Mouse (Mus musculus): ENCODE measurements around the gene Vmn1r193.
"Not testable (repeated sequence)": the region's sequence is repeated elsewhere in the genome, so short reads cannot be mapped to it uniquely, and the experiment has no call there.

The Vmn1r193 gene

DNA sequence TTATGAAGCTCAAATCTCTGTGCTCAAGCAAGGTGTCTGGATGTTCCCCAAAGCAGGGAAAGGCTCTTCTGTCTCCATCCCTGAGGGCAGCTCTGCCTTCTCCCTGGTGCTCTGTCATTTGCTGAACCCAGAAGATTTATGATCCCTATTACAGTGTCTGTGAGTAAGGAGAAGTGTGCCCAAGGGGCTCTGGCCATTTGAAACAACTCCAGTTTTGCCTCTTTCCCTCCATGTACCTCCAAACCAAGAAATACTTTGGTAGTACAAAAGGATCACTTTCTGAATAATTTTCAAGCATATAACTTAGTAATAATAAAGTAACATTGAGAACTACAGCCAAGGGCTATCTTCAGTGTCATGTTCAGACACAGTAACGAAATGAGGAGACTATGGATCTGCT is at the start of gene Vmn1r193:
Gene Vmn1r193, minus strand, starts transcription at position 101 of the 400 bp plus-strand sequence.
- DNase-seq = not testable (repeated sequence)

DNA sequence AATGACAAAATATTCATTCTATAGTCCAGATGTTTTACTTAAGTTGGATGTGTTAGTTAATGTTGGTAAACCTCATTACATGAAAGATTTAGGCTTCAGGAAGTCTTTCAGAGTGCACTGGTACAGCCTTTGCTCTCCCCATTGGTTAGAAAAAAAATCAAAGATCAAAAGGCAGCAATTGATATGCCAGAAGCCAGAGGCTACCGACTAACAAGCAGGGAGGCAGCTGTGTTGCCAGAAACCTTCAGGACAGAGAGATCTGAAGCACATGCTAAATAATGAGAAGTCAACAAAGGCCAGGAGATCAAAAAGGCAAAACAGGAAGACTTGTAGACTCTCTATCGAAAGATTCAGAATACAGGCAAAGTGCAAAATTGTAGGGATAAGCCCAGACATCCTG is 48.8 kb upstream of the Vmn1r193 start:
- no peak for DNase-seq

DNA sequence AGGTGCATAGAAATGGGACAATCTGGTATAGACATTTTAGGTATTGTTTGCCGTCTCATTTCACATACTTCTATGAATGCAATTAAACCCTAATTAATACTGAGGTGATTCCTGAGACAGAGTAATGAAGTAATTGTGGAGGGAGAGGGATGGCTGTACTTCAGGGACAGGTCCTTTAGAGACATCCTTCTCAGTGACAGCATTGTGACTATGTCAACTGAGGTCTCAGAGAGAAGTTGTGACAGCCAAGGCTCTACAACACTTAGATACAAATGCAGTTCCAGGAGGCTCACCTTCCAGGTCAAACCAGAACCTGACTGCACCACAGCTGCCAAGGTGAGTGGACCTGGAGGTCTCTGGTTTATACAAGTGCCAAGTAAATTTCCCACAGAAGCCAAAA is 47.3 kb upstream of the Vmn1r193 start, which contains the start of gene Vmn1r195:
Gene Vmn1r195, plus strand, starts transcription at position 301 of the 400 bp plus-strand sequence.
- DNase-seq = not testable (repeated sequence)

DNA sequence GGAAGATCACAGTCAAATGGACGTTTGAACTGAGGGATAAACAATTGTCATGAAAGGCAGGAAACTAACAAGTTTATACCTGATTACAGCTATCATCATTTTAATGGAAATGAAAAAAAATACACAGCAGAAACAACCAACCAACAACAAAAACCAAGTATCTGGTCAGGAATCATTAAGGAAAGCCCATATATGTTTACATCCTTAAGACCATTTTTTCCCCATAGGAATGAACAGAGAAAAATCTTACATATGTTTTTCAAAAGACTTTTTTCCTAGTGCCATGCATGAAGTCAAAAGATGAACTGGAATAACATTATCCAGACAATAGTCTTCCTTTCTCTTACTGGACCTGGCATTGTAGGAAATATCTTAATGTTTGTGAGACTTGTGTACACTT is 21.0 kb upstream of the Vmn1r193 start, which contains the start of gene Vmn1r194:
Gene Vmn1r194, plus strand, starts transcription at position 301 of the 400 bp plus-strand sequence.
- DNase-seq = no peak

DNA sequence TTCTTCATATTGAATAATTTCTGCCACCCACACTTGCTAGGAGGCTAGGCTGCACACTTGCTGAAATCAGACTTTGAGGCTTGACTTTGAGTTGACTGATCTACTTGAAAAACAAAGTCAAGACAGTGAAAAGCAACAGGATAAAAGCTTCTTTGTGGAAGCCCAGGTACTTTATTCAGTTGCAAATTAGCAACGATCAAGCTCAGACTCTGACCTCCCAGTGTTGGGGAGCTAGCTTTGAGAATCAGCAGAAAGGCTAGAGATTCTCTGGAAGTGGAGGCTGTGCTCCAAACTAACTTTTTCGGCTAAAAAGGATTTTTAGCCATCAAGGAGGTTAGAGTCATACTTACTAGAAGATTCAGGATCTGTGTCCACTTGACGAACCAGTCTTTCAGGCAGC is 30.2 kb downstream of the Vmn1r193 start:
- not testable (repeated sequence) for DNase-seq

DNA sequence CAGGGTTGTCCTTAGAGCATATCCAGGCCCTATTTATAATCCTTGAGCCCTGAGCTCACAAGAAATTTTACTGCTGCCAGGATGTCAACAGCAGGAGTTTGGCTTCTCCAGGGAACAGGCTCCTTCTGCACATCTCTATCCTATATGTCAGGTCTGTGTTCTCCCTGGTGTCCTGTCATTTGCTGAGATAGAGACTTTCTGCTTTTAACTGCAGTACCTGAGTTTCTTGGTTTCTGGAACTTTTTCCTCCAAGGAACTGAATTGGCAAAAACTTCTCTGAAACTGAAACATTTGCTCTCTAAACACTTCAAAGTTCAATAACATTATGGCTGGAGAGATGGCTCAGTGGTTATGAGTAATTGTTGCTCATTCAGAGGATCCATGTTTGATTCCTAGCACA is 31.9 kb downstream of the Vmn1r193 start, which contains the start of gene Vmn1r192:
Gene Vmn1r192, minus strand, starts transcription at position 101 of the 400 bp plus-strand sequence.
- no peak for DNase-seq

DNA sequence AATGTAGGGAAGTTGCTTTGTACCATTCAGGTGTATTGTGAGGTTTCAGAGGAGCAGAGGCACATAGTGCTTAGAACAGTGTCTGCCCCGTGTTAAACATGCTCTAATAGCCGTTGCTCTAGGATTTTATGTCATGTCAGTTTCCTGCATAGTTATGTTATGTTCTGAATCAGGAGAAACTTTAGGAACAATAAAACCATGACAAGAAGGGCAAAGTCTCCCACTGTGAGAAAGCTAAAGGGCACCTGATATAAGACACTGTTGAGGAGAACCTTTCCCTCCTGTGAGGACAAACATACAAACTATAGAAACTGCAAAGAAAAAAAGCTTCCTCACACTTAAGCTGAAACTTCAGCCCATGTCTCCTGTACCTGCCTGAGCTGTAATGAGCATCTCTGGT is 32.6 kb downstream of the Vmn1r193 start:
- DNase-seq = no peak

DNA sequence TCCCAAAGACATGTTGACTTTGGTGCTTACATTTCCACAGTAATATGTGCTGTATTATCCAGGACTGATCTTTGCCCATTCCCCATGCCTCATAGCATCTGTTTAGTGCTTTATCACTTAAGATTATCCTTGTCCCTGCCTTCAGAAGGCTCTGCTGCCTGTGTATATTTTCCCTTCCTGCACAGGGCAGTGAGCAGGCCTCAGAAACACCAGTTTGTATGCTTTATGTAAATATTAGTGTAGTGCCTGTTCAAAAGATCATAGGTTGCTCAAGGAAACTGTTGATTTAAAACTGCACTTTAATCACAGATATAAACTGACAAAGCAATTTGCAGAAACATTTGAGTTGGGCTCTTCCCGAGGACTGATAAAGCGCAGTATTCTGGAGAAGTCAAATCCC is 33.6 kb downstream of the Vmn1r193 start:
- no peak for DNase-seq

DNA sequence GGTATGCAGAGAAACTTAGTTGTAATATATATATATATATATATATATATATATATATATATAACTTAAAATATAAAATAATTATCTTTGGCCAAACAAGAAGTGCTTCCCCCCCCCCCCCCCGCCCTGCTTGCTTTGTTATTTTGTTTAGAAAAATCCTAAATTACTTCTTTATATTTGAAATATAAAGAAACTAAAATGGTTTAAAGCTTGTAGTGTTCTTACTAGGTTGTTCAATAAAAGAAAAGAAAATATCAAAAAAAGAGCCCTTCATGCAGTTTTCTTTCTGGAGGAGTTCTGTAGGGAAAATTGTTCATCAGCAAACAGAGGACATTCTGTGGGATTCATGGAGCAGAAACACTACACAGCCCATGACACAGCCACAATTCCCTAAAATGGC is 39.1 kb downstream of the Vmn1r193 start, which contains the start of gene Vmn1r191:
Gene Vmn1r191, minus strand, starts transcription at position 101 of the 400 bp plus-strand sequence.
- no peak for DNase-seq

DNA sequence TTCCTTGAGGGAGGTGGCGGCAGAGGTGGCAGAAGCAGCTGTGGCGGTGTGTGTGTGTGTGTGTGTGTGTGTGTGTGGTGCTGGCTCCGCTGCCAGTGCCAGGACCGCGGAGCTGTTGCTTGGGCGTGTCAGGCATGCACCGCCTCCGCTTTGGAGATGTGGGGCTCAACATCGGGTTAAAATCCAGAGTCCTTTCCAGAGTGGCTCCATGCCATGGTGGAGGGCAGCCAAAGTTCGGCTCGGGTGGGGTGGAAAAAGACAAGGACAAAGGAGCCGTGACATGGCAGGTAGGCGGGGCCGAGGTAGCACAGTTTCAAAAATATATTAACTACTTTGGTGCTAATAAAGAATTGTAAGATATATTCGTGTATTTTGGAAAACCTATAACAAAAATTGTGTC is 54.5 kb downstream of the Vmn1r193 start:
- DNase-seq = no peak
